Mouse (Mus musculus) megakaryocyte, embryonic 14.5 days (primary cell): Measurements from ENCODE around the gene Oxct1. TPM values are rescaled to one million over a fixed set of nuclear protein-coding genes. Genes with fewer than 3 reads are reported as not detected.

Experiments
- H3K27me3 ChIP-seq: replicated peaks from 2 replicates; pipeline ENCODE3; 2012; ENCODE audit warnings: inconsistent platforms
- H3K36me3 ChIP-seq: replicated peaks from 2 replicates; pipeline ENCODE3; 2012; ENCODE audit warnings: low read length, inconsistent platforms, mixed read lengths
- H3K4me1 ChIP-seq: 2 replicates; pipeline ENCODE4 v1.6.1; 2012; ENCODE audit warnings: inconsistent platforms
- H3K4me3 ChIP-seq: replicated peaks from 2 replicates; pipeline ENCODE3; 2012; ENCODE audit warnings: moderate library complexity, mild to moderate bottlenecking, inconsistent platforms
- H3K9me3 ChIP-seq: 2 replicates; pipeline ENCODE4 v1.6.1; 2012; ENCODE audit warnings: inconsistent platforms
- FLI1 ChIP-seq: IDR thresholded peaks from 2 replicates; pipeline ENCODE4 v1.6.1; 2012; ENCODE audit warnings: low read length, inconsistent platforms, mixed read lengths
- GATA1 ChIP-seq: IDR thresholded peaks from 3 replicates; pipeline ENCODE4 v1.6.1; 2012; ENCODE audit warnings: mixed read lengths, low read length, inconsistent platforms, borderline replicate concordance
- polyA plus RNA-seq: library from polyadenylated mRNA; stranded (reverse); fragments of >175 nt; gene quantifications from 2 replicates; pipeline ENCODE4 v1.2.3, GENCODE M21; 2012; ENCODE audit warnings: low replicate concordance; ENCODE audit not compliant: insufficient read depth

Oxct1 gene
- polyA plus RNA-seq, 1 experiment = 15.4 TPM

DNA sequence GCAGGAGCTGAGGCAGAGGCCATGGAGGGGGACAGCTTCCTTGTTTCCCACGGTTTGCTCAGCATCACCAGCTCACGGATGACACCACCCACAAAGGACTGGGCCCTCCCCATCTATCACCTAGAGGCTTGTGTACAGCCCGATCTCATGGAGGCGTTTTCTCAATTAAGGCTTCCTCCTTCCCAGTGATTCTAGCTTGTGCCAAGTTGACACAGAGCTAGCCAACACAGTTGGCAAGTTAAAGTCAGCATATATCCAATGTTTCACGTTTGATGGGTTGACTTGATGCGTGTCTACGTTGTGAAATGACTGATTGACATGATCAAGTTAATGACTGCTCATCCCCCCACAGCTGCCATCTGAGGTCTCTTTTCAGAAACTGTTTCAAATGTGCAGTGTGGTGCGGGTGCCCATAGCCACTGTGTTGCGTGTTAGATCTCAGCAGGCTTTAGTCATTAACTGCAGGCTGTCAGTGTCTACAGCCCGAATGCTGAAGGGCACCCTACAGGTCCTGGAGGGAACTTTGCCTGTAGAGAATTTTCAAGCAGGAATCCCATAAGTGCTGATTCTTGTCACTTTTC is 74.2 kb downstream of the Oxct1 start:
- no peak overlapping the region for H3K4me3 ChIP-seq
- no peaks in the 10 kb centered on the region for H3K27me3 ChIP-seq
- no peaks in the 10 kb centered on the region for H3K9me3 ChIP-seq
- peaks cover 84% of the 10 kb centered on the region for H3K36me3 ChIP-seq
- no peak for TF ChIP-seq FLI1
- H3K4me1 ChIP-seq = peaks cover 5% of the 10 kb centered on the region

- Histone ChIP-seq H3K4me1 (peaks cover 8% of the 10 kb centered on the region), H3K9me3 (no peaks in the 10 kb centered on the region), H3K4me3 (no peak overlapping the region), H3K36me3 (peaks cover 82% of the 10 kb centered on the region), H3K27me3 (no peaks in the 10 kb centered on the region)
- TF ChIP-seq GATA1 (no peak), FLI1 (no peak)
These were observed 74.8 kb downstream of the Oxct1 start for GRCm38 (mm10) chr15:4101025-4101424.

GRCm38 (mm10) chr15:4104319-4104718 is 78.1 kb downstream of the Oxct1 start:
- H3K4me3 ChIP-seq = no peak overlapping the region
- H3K9me3 ChIP-seq = no peaks in the 10 kb centered on the region
- TF ChIP-seq GATA1 (no peak), FLI1 (no peak)
- H3K36me3 ChIP-seq = peaks cover 55% of the 10 kb centered on the region
- peaks cover 10% of the 10 kb centered on the region for H3K4me1 ChIP-seq
- H3K27me3 ChIP-seq = no peaks in the 10 kb centered on the region

DNA sequence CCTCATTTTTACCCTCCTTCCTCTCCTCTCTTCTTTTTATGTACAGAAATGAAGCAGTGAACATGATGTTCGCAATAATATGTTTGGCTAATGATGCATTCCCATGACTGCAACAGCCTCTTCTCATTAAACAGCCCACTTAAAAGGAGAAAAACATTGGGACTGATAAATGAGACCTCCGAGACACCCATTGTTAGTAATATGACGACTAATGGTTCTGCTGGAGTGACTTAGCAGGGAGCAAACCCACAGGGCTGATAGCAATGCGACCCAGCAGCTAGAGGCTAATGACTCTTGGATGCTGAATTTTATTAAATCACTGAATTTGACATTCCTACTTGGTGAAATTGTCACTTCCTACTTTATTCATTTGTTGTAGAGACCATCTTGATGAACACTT is 79.3 kb downstream of the Oxct1 start:
- no peaks in the 10 kb centered on the region for H3K27me3 ChIP-seq
- no peaks in the 10 kb centered on the region for H3K9me3 ChIP-seq
- TF ChIP-seq FLI1 (no peak), GATA1 (no peak)
- H3K4me1 ChIP-seq = peaks cover 10% of the 10 kb centered on the region
- H3K36me3 ChIP-seq = peaks cover 53% of the 10 kb centered on the region
- no peak overlapping the region for H3K4me3 ChIP-seq

- TF ChIP-seq FLI1 (no peak), GATA1 (no peak)
- H3K36me3 ChIP-seq = peaks cover 5% of the 10 kb centered on the region
- H3K4me1 ChIP-seq = no peaks in the 10 kb centered on the region
- no peaks in the 10 kb centered on the region for H3K27me3 ChIP-seq
- no peak overlapping the region for H3K4me3 ChIP-seq
- H3K9me3 ChIP-seq = no peaks in the 10 kb centered on the region
These were observed 93.8 kb downstream of the Oxct1 start for GRCm38 (mm10) chr15:4119962-4120361.

DNA sequence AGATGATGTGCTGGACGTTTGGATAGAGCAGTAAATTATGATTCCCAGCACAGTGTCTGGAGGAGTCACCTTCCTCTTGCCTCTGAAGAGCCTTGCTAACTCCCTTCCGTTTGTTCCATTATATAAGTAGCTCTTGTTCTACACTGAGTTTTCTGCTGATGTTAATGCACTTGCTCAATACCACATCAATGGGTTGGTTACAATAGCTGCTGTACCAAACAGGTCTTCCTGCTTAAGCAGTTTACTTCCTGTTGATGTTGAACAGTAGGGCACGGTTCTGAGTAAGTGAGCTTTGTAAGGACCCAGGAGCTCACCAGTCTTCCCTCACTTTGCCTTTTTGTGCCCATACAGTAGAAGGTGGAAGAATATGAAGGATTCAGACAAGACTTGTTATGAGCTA is 98.5 kb downstream of the Oxct1 start:
- TF ChIP-seq GATA1 (no peak), FLI1 (no peak)
- no peaks in the 10 kb centered on the region for H3K4me1 ChIP-seq
- H3K36me3 ChIP-seq = peaks cover 26% of the 10 kb centered on the region
- no peaks in the 10 kb centered on the region for H3K9me3 ChIP-seq
- no peak overlapping the region for H3K4me3 ChIP-seq
- H3K27me3 ChIP-seq = no peaks in the 10 kb centered on the region

GRCm38 (mm10) chr15:4138524-4138923 is 112.3 kb downstream of the Oxct1 start:
- H3K36me3 ChIP-seq = peaks cover 33% of the 10 kb centered on the region
- H3K4me3 ChIP-seq = no peak overlapping the region
- TF ChIP-seq GATA1 (no peak), FLI1 (no peak)
- no peaks in the 10 kb centered on the region for H3K4me1 ChIP-seq
- H3K27me3 ChIP-seq = no peaks in the 10 kb centered on the region
- no peaks in the 10 kb centered on the region for H3K9me3 ChIP-seq

DNA sequence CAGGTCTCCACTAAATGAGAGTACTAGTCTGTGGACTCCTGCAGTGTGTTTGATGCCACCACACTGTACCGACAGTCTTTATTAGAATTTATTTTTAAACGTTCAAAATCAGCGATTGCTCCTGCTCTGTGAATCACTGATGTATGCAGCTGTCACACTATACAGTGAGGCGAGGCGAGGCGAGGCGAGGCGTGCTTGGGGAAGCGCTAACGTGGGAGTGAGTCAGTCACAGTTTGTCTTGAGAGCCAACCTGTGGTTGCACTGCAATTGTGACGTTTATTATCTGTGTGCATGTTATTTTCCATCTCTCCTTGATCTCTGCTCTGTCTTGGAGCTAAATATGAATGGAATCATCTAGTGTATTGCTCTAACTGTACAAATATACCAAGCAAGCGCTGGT is 113.3 kb downstream of the Oxct1 start:
- H3K36me3 ChIP-seq = peaks cover 41% of the 10 kb centered on the region
- H3K4me3 ChIP-seq = no peak overlapping the region
- no peaks in the 10 kb centered on the region for H3K9me3 ChIP-seq
- H3K4me1 ChIP-seq = no peaks in the 10 kb centered on the region
- no peaks in the 10 kb centered on the region for H3K27me3 ChIP-seq
- TF ChIP-seq FLI1 (no peak), GATA1 (no peak)

GRCm38 (mm10) chr15:4145352-4145751 is 119.2 kb downstream of the Oxct1 start:
- H3K4me1 ChIP-seq = no peaks in the 10 kb centered on the region
- H3K4me3 ChIP-seq = no peak overlapping the region
- no peaks in the 10 kb centered on the region for H3K9me3 ChIP-seq
- peaks cover 70% of the 10 kb centered on the region for H3K36me3 ChIP-seq
- H3K27me3 ChIP-seq = no peaks in the 10 kb centered on the region
- TF ChIP-seq GATA1 (no peak), FLI1 (no peak)

- no peak overlapping the region for H3K4me3 ChIP-seq
- no peaks in the 10 kb centered on the region for H3K4me1 ChIP-seq
- no peaks in the 10 kb centered on the region for H3K27me3 ChIP-seq
- TF ChIP-seq GATA1 (no peak), FLI1 (no peak)
- peaks cover 71% of the 10 kb centered on the region for H3K36me3 ChIP-seq
- H3K9me3 ChIP-seq = no peaks in the 10 kb centered on the region
These were observed 121.5 kb downstream of the Oxct1 start for GRCm38 (mm10) chr15:4147700-4148099.

- H3K4me3 ChIP-seq = no peak overlapping the region
- H3K36me3 ChIP-seq = peaks cover 77% of the 10 kb centered on the region
- no peak for TF ChIP-seq GATA1
- no peak for TF ChIP-seq FLI1
- no peaks in the 10 kb centered on the region for H3K27me3 ChIP-seq
- H3K4me1 ChIP-seq = no peaks in the 10 kb centered on the region
- no peaks in the 10 kb centered on the region for H3K9me3 ChIP-seq
These were observed 122.6 kb downstream of the Oxct1 start for GRCm38 (mm10) chr15:4148649-4149389.
